Mouse (Mus musculus) CH12.LX (cell line): ENCODE results near the gene Cwf19l1.

Experiments
- CTCF ChIP-seq, 2 experiments: IDR thresholded peaks in 1 of 2; conservative IDR thresholded peaks in 1 of 2; 2 replicates each; pipeline ENCODE4 v1.5.1; 2011 to 2012; ENCODE audit warnings: low read depth in 2 of 2, low read length in 2 of 2, improper control_type of control experiment in 1 of 2, inconsistent platforms in 1 of 2, mild to moderate bottlenecking in 1 of 2, moderate library complexity in 1 of 2
- IRF4 ChIP-seq: IDR thresholded peaks from 2 replicates; pipeline ENCODE4 v1.6.1; 2014; ENCODE audit warnings: low read depth, mild to moderate bottlenecking, inconsistent platforms, low read length, improper control_type of control experiment
- NRF1 ChIP-seq: IDR thresholded peaks from 2 replicates; pipeline ENCODE4 v1.6.1; 2014; ENCODE audit warnings: low read depth, mild to moderate bottlenecking, inconsistent platforms, low read length, improper control_type of control experiment, moderate library complexity
- POLR2A ChIP-seq: IDR thresholded peaks from 2 replicates; pipeline ENCODE4 v1.6.1; 2011; ENCODE audit warnings: low read depth, mild to moderate bottlenecking, improper control_type of control experiment, low read length
- RAD21 ChIP-seq: IDR thresholded peaks from 2 replicates; pipeline ENCODE4 v1.6.1; 2011; ENCODE audit warnings: low read depth, mild to moderate bottlenecking, low read length, improper control_type of control experiment, moderate library complexity
- RCOR1 ChIP-seq: conservative IDR thresholded peaks from 2 replicates; pipeline ENCODE4 v1.6.1; 2012; ENCODE audit warnings: low read depth, mild to moderate bottlenecking, inconsistent platforms, low read length, improper control_type of control experiment

- TF ChIP-seq CTCF (conservative IDR thresholded peaks at IDR 0.05 in 1 of 2, IDR thresholded peaks at IDR 0.05 in 1 of 2; ENCODE audit: low read depth in 2 of 2, low read length in 2 of 2), result no peak
- no peak for TF ChIP-seq IRF4
- TF ChIP-seq RAD21, result no peak
- TF ChIP-seq NRF1, result no peak
- TF ChIP-seq POLR2A, result no peak
- TF ChIP-seq RCOR1, result no peak
Observed at GRCm38 (mm10) chr19:44080023-44080422, 55.7 kb downstream of the Cwf19l1 start.
